Mouse (Mus musculus): ENCODE data around the gene Uqcc3. TPM values are rescaled to one million over a fixed set of nuclear protein-coding genes. Genes with fewer than 3 reads are reported as not detected.
"Not testable (repeated sequence)": the region's sequence is repeated elsewhere in the genome, so short reads cannot be mapped to it uniquely, and the experiment has no call there.

The Uqcc3 gene
- polyA plus RNA-seq, 1 experiment from 2014 or later, result 58.9 TPM

- 91% methylated on average over 5 of the region's 5 CpGs for whole genome bisulfite sequencing
- H3K9me3 ChIP-seq, result no peaks in the 10 kb centered on the region
- no peak for DNase-seq (ENCODE audit: low spot score)
- H3K4me3 ChIP-seq, result no peak overlapping the region
- H3K27me3 ChIP-seq (ENCODE audit: insufficient read depth, poor library complexity, severe bottlenecking), result no peaks in the 10 kb centered on the region
- H3K36me3 ChIP-seq, result peaks cover 100% of the 10 kb centered on the region
- no peaks in the 10 kb centered on the region for H3K4me1 ChIP-seq
- no peak overlapping the region for H3K27ac ChIP-seq
Observed at GRCm38 (mm10) chr19:8911810-8912209, 31.1 kb upstream of the Uqcc3 start.

GRCm38 (mm10) chr19:8908531-8908930 lies 27.8 kb upstream of the Uqcc3 start:
- Histone ChIP-seq H3K27ac (no peak overlapping the region), H3K4me1 (no peaks in the 10 kb centered on the region), H3K4me3 (no peak overlapping the region), H3K9me3 (no peaks in the 10 kb centered on the region), H3K36me3 (peaks cover 97% of the 10 kb centered on the region), H3K27me3 (ENCODE audit: insufficient read depth, poor library complexity, severe bottlenecking) (no peaks in the 10 kb centered on the region)
- 88% methylated on average over 6 of the region's 6 CpGs for WGBS
- DNase-seq (ENCODE audit: low spot score), result no peak

GRCm38 (mm10) chr19:8903412-8903811 lies 22.7 kb upstream of the Uqcc3 start:
- peaks cover 74% of the 10 kb centered on the region for H3K36me3 ChIP-seq
- H3K4me1 ChIP-seq, result peaks cover 9% of the 10 kb centered on the region
- H3K9me3 ChIP-seq, result no peaks in the 10 kb centered on the region
- no peak for DNase-seq (ENCODE audit: low spot score)
- no peak overlapping the region for H3K4me3 ChIP-seq
- no peaks in the 10 kb centered on the region for H3K27me3 ChIP-seq (ENCODE audit: insufficient read depth, poor library complexity, severe bottlenecking)
- 93% methylated on average over 5 of the region's 5 CpGs for WGBS
- no peak overlapping the region for H3K27ac ChIP-seq

- Histone ChIP-seq H3K27ac (peak overlapping the region; percentile 98; the same call in 1 of the 2 replicates), H3K36me3 (peaks cover 60% of the 10 kb centered on the region), H3K9me3 (no peaks in the 10 kb centered on the region), H3K4me3 (peak overlapping the region; percentile 98), H3K27me3 (ENCODE audit: insufficient read depth, poor library complexity, severe bottlenecking) (no peaks in the 10 kb centered on the region), H3K4me1 (peaks cover 33% of the 10 kb centered on the region)
- DNase-seq (ENCODE audit: low spot score), result no peak
- WGBS, result 56% methylated on average over 3 of the region's 3 CpGs
Observed at GRCm38 (mm10) chr19:8899079-8899478, 18.4 kb upstream of the Uqcc3 start.

- Histone ChIP-seq H3K36me3 (peaks cover 56% of the 10 kb centered on the region), H3K9me3 (no peaks in the 10 kb centered on the region), H3K4me3 (peak overlapping the region; percentile 98), H3K27me3 (ENCODE audit: insufficient read depth, poor library complexity, severe bottlenecking) (no peaks in the 10 kb centered on the region), H3K27ac (peak overlapping the region; percentile 98), H3K4me1 (peaks cover 37% of the 10 kb centered on the region)
- WGBS, result 11% methylated on average over 13 of the region's 13 CpGs
- no peak for DNase-seq (ENCODE audit: low spot score)
Observed at GRCm38 (mm10) chr19:8898576-8898975, 17.9 kb upstream of the Uqcc3 start.

GRCm38 (mm10) chr19:8897865-8898495 lies 17.3 kb upstream of the Uqcc3 start, which contains the start of gene Ganab:
Gene Ganab, plus strand, starts transcription at chr19:8898071.
- peak; percentile 99 for DNase-seq (ENCODE audit: low spot score)
- no peaks in the 10 kb centered on the region for H3K27me3 ChIP-seq (ENCODE audit: insufficient read depth, poor library complexity, severe bottlenecking)
- H3K36me3 ChIP-seq, result peaks cover 50% of the 10 kb centered on the region
- no peaks in the 10 kb centered on the region for H3K9me3 ChIP-seq
- peaks cover 39% of the 10 kb centered on the region for H3K4me1 ChIP-seq
- under 1% methylated on average over 53 of the region's 53 CpGs for WGBS
- peak within 1 kb of the TSS; percentile 98 for H3K4me3 ChIP-seq
- peak within 1 kb of the TSS; percentile 98 for H3K27ac ChIP-seq

GRCm38 (mm10) chr19:8897211-8897864 lies 16.6 kb upstream of the Uqcc3 start:
- not testable (repeated sequence) for H3K9me3 ChIP-seq; DNase-seq (ENCODE audit: low spot score); H3K27me3 ChIP-seq (ENCODE audit: insufficient read depth, poor library complexity, severe bottlenecking)
- Histone ChIP-seq H3K27ac (peak overlapping the region; percentile 98), H3K4me1 (peaks cover 39% of the 10 kb centered on the region), H3K36me3 (peaks cover 43% of the 10 kb centered on the region), H3K4me3 (peak overlapping the region; percentile 98)
- WGBS, result 30% methylated on average over 21 of the region's 21 CpGs

GRCm38 (mm10) chr19:8896231-8896630 lies 15.5 kb upstream of the Uqcc3 start:
- H3K4me1 ChIP-seq, result peaks cover 39% of the 10 kb centered on the region
- WGBS, result 85% methylated on average over 5 of the region's 5 CpGs
- peaks cover 37% of the 10 kb centered on the region for H3K36me3 ChIP-seq
- not testable (repeated sequence) for H3K27me3 ChIP-seq (ENCODE audit: insufficient read depth, poor library complexity, severe bottlenecking); H3K4me3 ChIP-seq; H3K27ac ChIP-seq; DNase-seq (ENCODE audit: low spot score); H3K9me3 ChIP-seq

GRCm38 (mm10) chr19:8895397-8895960 lies 14.8 kb upstream of the Uqcc3 start:
- 89% methylated on average over 9 of the region's 9 CpGs for WGBS
- no peak overlapping the region for H3K4me3 ChIP-seq

GRCm38 (mm10) chr19:8892829-8893766 lies 12.4 kb upstream of the Uqcc3 start, which contains the start of gene Ints5:
Gene Ints5, plus strand, starts transcription at chr19:8893005.
- WGBS, result 2% methylated on average over 54 of the region's 54 CpGs
- Histone ChIP-seq H3K36me3 (peaks cover 41% of the 10 kb centered on the region), H3K4me1 (peaks cover 33% of the 10 kb centered on the region), H3K9me3 (no peaks in the 10 kb centered on the region), H3K27ac (peak within 1 kb of the TSS; percentile 93), H3K4me3 (peak within 1 kb of the TSS; percentile 92), H3K27me3 (ENCODE audit: insufficient read depth, poor library complexity, severe bottlenecking) (no peaks in the 10 kb centered on the region)
- peak; percentile 93 for DNase-seq (ENCODE audit: low spot score)

More at GRCm38 (mm10) chr19:8895397-8895960, 14.8 kb upstream of the Uqcc3 start:
- no peaks in the 10 kb centered on the region for H3K9me3 ChIP-seq
- peaks cover 39% of the 10 kb centered on the region for H3K4me1 ChIP-seq
- no peaks in the 10 kb centered on the region for H3K27me3 ChIP-seq (ENCODE audit: insufficient read depth, poor library complexity, severe bottlenecking)
- H3K27ac ChIP-seq, result no peak overlapping the region
- no peak for DNase-seq (ENCODE audit: low spot score)
- peaks cover 44% of the 10 kb centered on the region for H3K36me3 ChIP-seq

GRCm38 (mm10) chr19:8888511-8889385 lies 8.0 kb upstream of the Uqcc3 start, which contains the start of the genes 1810009A15Rik and Gm49416:
Gene 1810009A15Rik, plus strand, starts transcription at chr19:8888853.
Gene Gm49416, plus strand, starts transcription at chr19:8888926.
- Histone ChIP-seq H3K27ac (peak within 1 kb of the TSS; percentile 88), H3K36me3 (peaks cover 13% of the 10 kb centered on the region), H3K27me3 (ENCODE audit: insufficient read depth, poor library complexity, severe bottlenecking) (no peaks in the 10 kb centered on the region), H3K4me3 (peak within 1 kb of the TSS; percentile 71), H3K9me3 (no peaks in the 10 kb centered on the region), H3K4me1 (peaks cover 11% of the 10 kb centered on the region)
- peak; percentile 98 for DNase-seq (ENCODE audit: low spot score)
- under 1% methylated on average over 58 of the region's 58 CpGs for WGBS
